Mouse (Mus musculus): ENCODE data around the gene Nop56. TPM values are rescaled to one million over a fixed set of nuclear protein-coding genes. Genes with fewer than 3 reads are reported as not detected.
A peak's percentile ranks its signal among the peaks of the same experiment; 100 is the strongest.

Gene Nop56
- polyA plus RNA-seq, 1 experiment from 2014 or later = 297 TPM

GRCm38 (mm10) chr2:130293009-130293408, 18.8 kb downstream of the Nop56 start:
- no peaks in the 10 kb centered on the region for H3K9me3 ChIP-seq (ENCODE audit: control insufficient read depth, low read length)
- no peaks in the 10 kb centered on the region for H3K27me3 ChIP-seq (replicated peaks; ENCODE audit: control insufficient read depth, insufficient read depth, low read length)
- H3K27ac ChIP-seq (ENCODE audit: low read length) = no peak overlapping the region
- 55% methylated on average over 3 of the region's 3 CpGs for WGBS
- peaks cover 20% of the 10 kb centered on the region for H3K4me1 ChIP-seq (replicated peaks; ENCODE audit: control insufficient read depth, insufficient read depth, low read length)
- no peak overlapping the region for H3K9ac ChIP-seq (replicated peaks; ENCODE audit: low read depth, low read length)
- H3K4me3 ChIP-seq (replicated peaks; ENCODE audit: low read length) = no peak overlapping the region
- no peak overlapping the region for H3K4me2 ChIP-seq (ENCODE audit: low read length)
- H3K36me3 ChIP-seq (ENCODE audit: control insufficient read depth, insufficient read depth) = no peaks in the 10 kb centered on the region
- no peak for ATAC-seq

- 13% methylated on average over 4 of the region's 4 CpGs for WGBS
- Histone ChIP-seq H3K36me3 (ENCODE audit: control insufficient read depth, insufficient read depth) (no peaks in the 10 kb centered on the region), H3K9me3 (ENCODE audit: control insufficient read depth, low read length) (no peaks in the 10 kb centered on the region), H3K4me2 (ENCODE audit: low read length) (no peak overlapping the region), H3K27me3 (replicated peaks; ENCODE audit: control insufficient read depth, insufficient read depth, low read length) (no peaks in the 10 kb centered on the region), H3K9ac (replicated peaks; ENCODE audit: low read depth, low read length) (no peak overlapping the region), H3K4me1 (replicated peaks; ENCODE audit: control insufficient read depth, insufficient read depth, low read length) (peaks cover 20% of the 10 kb centered on the region), H3K27ac (ENCODE audit: low read length) (no peak overlapping the region), H3K4me3 (replicated peaks; ENCODE audit: low read length) (no peak overlapping the region)
- peak; percentile 23; the same call in 1 of the 2 replicates for ATAC-seq
Measured at GRCm38 (mm10) chr2:130293486-130293885, 19.3 kb downstream of the Nop56 start.

- H3K4me1 ChIP-seq (replicated peaks; ENCODE audit: control insufficient read depth, insufficient read depth, low read length) = peaks cover 20% of the 10 kb centered on the region
- H3K9me3 ChIP-seq (ENCODE audit: control insufficient read depth, low read length) = no peaks in the 10 kb centered on the region
- no peaks in the 10 kb centered on the region for H3K36me3 ChIP-seq (ENCODE audit: control insufficient read depth, insufficient read depth)
- peak overlapping the region; percentile 69 for H3K4me2 ChIP-seq (ENCODE audit: low read length)
- WGBS = 9% methylated on average over 20 of the region's 20 CpGs
- H3K27me3 ChIP-seq (replicated peaks; ENCODE audit: control insufficient read depth, insufficient read depth, low read length) = no peaks in the 10 kb centered on the region
- no peak for ATAC-seq
- H3K9ac ChIP-seq (replicated peaks; ENCODE audit: low read depth, low read length) = peak overlapping the region; percentile 87
- peak overlapping the region; percentile 65; the same call in 1 of the 2 replicates for H3K27ac ChIP-seq (ENCODE audit: low read length)
- H3K4me3 ChIP-seq (replicated peaks; ENCODE audit: low read length) = peak overlapping the region; percentile 70
Measured at GRCm38 (mm10) chr2:130294218-130294935, 20.1 kb downstream of the Nop56 start.

GRCm38 (mm10) chr2:130294936-130295277, 20.7 kb downstream of the Nop56 start, which contains the start of gene Ebf4:
Gene Ebf4, plus strand, starts transcription at chr2:130295169.
- no peaks in the 10 kb centered on the region for H3K36me3 ChIP-seq (ENCODE audit: control insufficient read depth, insufficient read depth)
- WGBS = 0% methylated on average over 22 of the region's 39 CpGs
- H3K4me3 ChIP-seq (replicated peaks; ENCODE audit: low read length) = peak within 1 kb of the TSS; percentile 70
- H3K4me2 ChIP-seq (ENCODE audit: low read length) = peak within 1 kb of the TSS; percentile 69
- H3K9me3 ChIP-seq (ENCODE audit: control insufficient read depth, low read length) = no peaks in the 10 kb centered on the region
- peaks cover 20% of the 10 kb centered on the region for H3K4me1 ChIP-seq (replicated peaks; ENCODE audit: control insufficient read depth, insufficient read depth, low read length)
- peak; percentile 70 for ATAC-seq
- peak within 1 kb of the TSS; percentile 87 for H3K9ac ChIP-seq (replicated peaks; ENCODE audit: low read depth, low read length)
- H3K27me3 ChIP-seq (replicated peaks; ENCODE audit: control insufficient read depth, insufficient read depth, low read length) = no peaks in the 10 kb centered on the region
- H3K27ac ChIP-seq (ENCODE audit: low read length) = peak within 1 kb of the TSS; percentile 65

GRCm38 (mm10) chr2:130295331-130296133, 21.3 kb downstream of the Nop56 start:
- H3K9me3 ChIP-seq (ENCODE audit: control insufficient read depth, low read length) = no peaks in the 10 kb centered on the region
- H3K27me3 ChIP-seq (replicated peaks; ENCODE audit: control insufficient read depth, insufficient read depth, low read length) = no peaks in the 10 kb centered on the region
- peak overlapping the region; percentile 70 for H3K4me3 ChIP-seq (replicated peaks; ENCODE audit: low read length)
- H3K9ac ChIP-seq (replicated peaks; ENCODE audit: low read depth, low read length) = peak overlapping the region; percentile 87
- H3K4me2 ChIP-seq (ENCODE audit: low read length) = peak overlapping the region; percentile 69
- peak; percentile 73 for ATAC-seq
- peaks cover 20% of the 10 kb centered on the region for H3K4me1 ChIP-seq (replicated peaks; ENCODE audit: control insufficient read depth, insufficient read depth, low read length)
- H3K27ac ChIP-seq (ENCODE audit: low read length) = peak overlapping the region; percentile 65
- H3K36me3 ChIP-seq (ENCODE audit: control insufficient read depth, insufficient read depth) = no peaks in the 10 kb centered on the region
- WGBS = under 1% methylated on average over 67 of the region's 99 CpGs

- no peaks in the 10 kb centered on the region for H3K36me3 ChIP-seq (ENCODE audit: control insufficient read depth, insufficient read depth)
- ATAC-seq = no peak; the same call in 1 of the 2 replicates
- H3K27ac ChIP-seq (ENCODE audit: low read length) = peak overlapping the region; percentile 65; the same call in 1 of the 2 replicates
- peak overlapping the region; percentile 70 for H3K4me3 ChIP-seq (replicated peaks; ENCODE audit: low read length)
- no peaks in the 10 kb centered on the region for H3K9me3 ChIP-seq (ENCODE audit: control insufficient read depth, low read length)
- peaks cover 20% of the 10 kb centered on the region for H3K4me1 ChIP-seq (replicated peaks; ENCODE audit: control insufficient read depth, insufficient read depth, low read length)
- no peaks in the 10 kb centered on the region for H3K27me3 ChIP-seq (replicated peaks; ENCODE audit: control insufficient read depth, insufficient read depth, low read length)
- H3K9ac ChIP-seq (replicated peaks; ENCODE audit: low read depth, low read length) = peak overlapping the region; percentile 87
- WGBS = 3% methylated on average over 20 of the region's 20 CpGs
- H3K4me2 ChIP-seq (ENCODE audit: low read length) = peak overlapping the region; percentile 69
Measured at GRCm38 (mm10) chr2:130296134-130296745, 22.0 kb downstream of the Nop56 start.

GRCm38 (mm10) chr2:130297580-130297979, 23.4 kb downstream of the Nop56 start:
- no peaks in the 10 kb centered on the region for H3K27me3 ChIP-seq (replicated peaks; ENCODE audit: control insufficient read depth, insufficient read depth, low read length)
- no peak overlapping the region for H3K4me2 ChIP-seq (ENCODE audit: low read length)
- H3K4me3 ChIP-seq (replicated peaks; ENCODE audit: low read length) = no peak overlapping the region
- H3K27ac ChIP-seq (ENCODE audit: low read length) = no peak overlapping the region
- no peaks in the 10 kb centered on the region for H3K9me3 ChIP-seq (ENCODE audit: control insufficient read depth, low read length)
- no peaks in the 10 kb centered on the region for H3K36me3 ChIP-seq (ENCODE audit: control insufficient read depth, insufficient read depth)
- no peak overlapping the region; the same call in 1 of the 2 replicates for H3K9ac ChIP-seq (replicated peaks; ENCODE audit: low read depth, low read length)
- H3K4me1 ChIP-seq (replicated peaks; ENCODE audit: control insufficient read depth, insufficient read depth, low read length) = peaks cover 20% of the 10 kb centered on the region
- 76% methylated on average over 9 of the region's 9 CpGs for WGBS
- ATAC-seq = no peak

GRCm38 (mm10) chr2:130303014-130303413, 28.8 kb downstream of the Nop56 start:
- 0 out of 2 replicates have a peak, but pooled peaks cover 3% of the 10 kb centered on the region for H3K36me3 ChIP-seq (ENCODE audit: control insufficient read depth, insufficient read depth)
- no peaks in the 10 kb centered on the region for H3K27me3 ChIP-seq (replicated peaks; ENCODE audit: control insufficient read depth, insufficient read depth, low read length)
- no peaks in the 10 kb centered on the region for H3K4me1 ChIP-seq (replicated peaks; ENCODE audit: control insufficient read depth, insufficient read depth, low read length)
- H3K27ac ChIP-seq (ENCODE audit: low read length) = no peak overlapping the region
- H3K4me2 ChIP-seq (ENCODE audit: low read length) = no peak overlapping the region
- no peak overlapping the region for H3K4me3 ChIP-seq (replicated peaks; ENCODE audit: low read length)
- 38% methylated on average over 4 of the region's 4 CpGs for WGBS
- no peak overlapping the region for H3K9ac ChIP-seq (replicated peaks; ENCODE audit: low read depth, low read length)
- H3K9me3 ChIP-seq (ENCODE audit: control insufficient read depth, low read length) = no peaks in the 10 kb centered on the region
- no peak for ATAC-seq

GRCm38 (mm10) chr2:130327057-130327456, 52.8 kb downstream of the Nop56 start:
- Histone ChIP-seq H3K4me1 (replicated peaks; ENCODE audit: control insufficient read depth, insufficient read depth, low read length) (no peaks in the 10 kb centered on the region), H3K4me3 (replicated peaks; ENCODE audit: low read length) (no peak overlapping the region), H3K27me3 (replicated peaks; ENCODE audit: control insufficient read depth, insufficient read depth, low read length) (no peaks in the 10 kb centered on the region), H3K9me3 (ENCODE audit: control insufficient read depth, low read length) (no peaks in the 10 kb centered on the region), H3K9ac (replicated peaks; ENCODE audit: low read depth, low read length) (no peak overlapping the region), H3K27ac (ENCODE audit: low read length) (no peak overlapping the region), H3K36me3 (ENCODE audit: control insufficient read depth, insufficient read depth) (no peaks in the 10 kb centered on the region), H3K4me2 (ENCODE audit: low read length) (no peak overlapping the region)
- ATAC-seq = no peak
- WGBS = 56% methylated on average over 1 of the region's 1 CpGs

All from forebrain, embryonic 16.5 days (tissue).